Mouse (Mus musculus) MEL (cell line): ENCODE results near the gene Trhr2. TPM values are rescaled to one million over a fixed set of nuclear protein-coding genes. Genes with fewer than 3 reads are reported as not detected.

Source experiments
- DNase-seq: peaks from one replicate; pipeline ENCODE4 v3.0.0; 2011; ENCODE audit warnings: low read depth, low spot score
- H3K27ac ChIP-seq: 2 replicates; pipeline ENCODE4 v1.5.1; 2012; ENCODE audit warnings: low read depth, mild to moderate bottlenecking, control low read depth, low read length, moderate library complexity; ENCODE audit not compliant: control insufficient read depth
- H3K27me3 ChIP-seq, 2 experiments: fragments of 150-350 bp in 1 of 2; sonication (generic) in 1 of 2; 2 replicates each; pipeline ENCODE4 v1.6.1; 2012; ENCODE audit warnings: low read length in 2 of 2, mild to moderate bottlenecking in 2 of 2, improper control_type of control experiment in 1 of 2, moderate library complexity in 1 of 2; ENCODE audit not compliant: insufficient read depth in 2 of 2, control insufficient read depth in 1 of 2
- H3K36me3 ChIP-seq, 2 experiments: 2 replicates each; pipeline ENCODE4 v1.6.1; 2012 to 2014; ENCODE audit warnings: low read length in 2 of 2, improper control_type of control experiment in 1 of 2, inconsistent platforms in 1 of 2, mild to moderate bottlenecking in 1 of 2; ENCODE audit not compliant: insufficient read depth in 2 of 2, control insufficient read depth in 1 of 2
- H3K4me1 ChIP-seq, 2 experiments: fragments of 150-350 bp in 1 of 2; sonication (generic) in 1 of 2; 2 replicates each; pipeline ENCODE4 v1.6.1; 2012; ENCODE audit warnings: low read length in 2 of 2, improper control_type of control experiment in 1 of 2, mild to moderate bottlenecking in 1 of 2; ENCODE audit not compliant: insufficient read depth in 2 of 2, control insufficient read depth in 1 of 2
- H3K4me3 ChIP-seq, 2 experiments: fragments of 150-350 bp in 1 of 2; sonication (generic) in 1 of 2; 2 replicates each; pipeline ENCODE4 v1.5.1; 2012; ENCODE audit warnings: low read depth in 2 of 2, low read length in 2 of 2, mild to moderate bottlenecking in 2 of 2, moderate library complexity in 2 of 2, control low read depth in 1 of 2, improper control_type of control experiment in 1 of 2; ENCODE audit not compliant: control insufficient read depth in 1 of 2, insufficient read depth in 1 of 2
- H3K79me2 ChIP-seq: 2 replicates; pipeline ENCODE4 v1.6.1; 2012; ENCODE audit warnings: mild to moderate bottlenecking, low read length, moderate library complexity; ENCODE audit not compliant: control insufficient read depth, poor library complexity, insufficient read depth
- H3K9ac ChIP-seq: 2 replicates; pipeline ENCODE4 v1.6.1; 2012; ENCODE audit warnings: low read depth, mild to moderate bottlenecking, control low read depth, low read length, moderate library complexity; ENCODE audit not compliant: control insufficient read depth, poor library complexity, severe bottlenecking
- H3K9me3 ChIP-seq: fragments of 150-350 bp; sonication (generic); replicated peaks from 2 replicates; pipeline ENCODE4 v1.6.1; 2012; ENCODE audit warnings: mild to moderate bottlenecking, low read length, improper control_type of control experiment, moderate library complexity; ENCODE audit not compliant: insufficient read depth
- E2F4 ChIP-seq: IDR thresholded peaks from 2 replicates; pipeline ENCODE4 v1.6.1; 2011; ENCODE audit warnings: low read depth, low read length, improper control_type of control experiment, borderline replicate concordance
- EP300 ChIP-seq, 2 experiments: IDR thresholded peaks; 2 replicates each; pipeline ENCODE4 v1.6.1; 2011; ENCODE audit warnings: improper control_type of control experiment in 2 of 2, low read length in 2 of 2, low read depth in 1 of 2, mild to moderate bottlenecking in 1 of 2
- GABPA ChIP-seq: IDR thresholded peaks from 2 replicates; pipeline ENCODE4 v1.6.1; 2012; ENCODE audit warnings: low read depth, mild to moderate bottlenecking, inconsistent platforms, low read length, improper control_type of control experiment, moderate library complexity
- HCFC1 ChIP-seq: IDR thresholded peaks from 2 replicates; pipeline ENCODE4 v1.6.1; 2012; ENCODE audit warnings: low read depth, mild to moderate bottlenecking, inconsistent platforms, low read length, improper control_type of control experiment, moderate library complexity
- KAT2A ChIP-seq: conservative IDR thresholded peaks from 2 replicates; pipeline ENCODE4 v1.6.1; 2012; ENCODE audit warnings: low read depth, low read length, improper control_type of control experiment, inconsistent platforms
- MAX ChIP-seq: IDR thresholded peaks from 2 replicates; pipeline ENCODE4 v1.6.1; 2011; ENCODE audit warnings: low read length, improper control_type of control experiment
- MAZ ChIP-seq: IDR thresholded peaks from 2 replicates; pipeline ENCODE4 v1.6.1; 2012; ENCODE audit warnings: low read depth, mild to moderate bottlenecking, inconsistent platforms, low read length, improper control_type of control experiment
- NRF1 ChIP-seq: IDR thresholded peaks from 2 replicates; pipeline ENCODE4 v1.6.1; 2014; ENCODE audit warnings: low read depth, mild to moderate bottlenecking, inconsistent platforms, low read length, improper control_type of control experiment, moderate library complexity; ENCODE audit not compliant: poor library complexity, insufficient read depth, severe bottlenecking
- POLR2AphosphoS2 ChIP-seq: IDR thresholded peaks from 2 replicates; pipeline ENCODE4 v1.6.1; 2011; ENCODE audit warnings: low read length, improper control_type of control experiment
- UBTF ChIP-seq: IDR thresholded peaks from 2 replicates; pipeline ENCODE4 v1.6.1; 2012; ENCODE audit warnings: low read depth, mild to moderate bottlenecking, inconsistent platforms, low read length, improper control_type of control experiment, moderate library complexity, borderline replicate concordance; ENCODE audit not compliant: insufficient read depth
- USF1 ChIP-seq: IDR thresholded peaks from 2 replicates; pipeline ENCODE4 v1.6.1; 2014; ENCODE audit warnings: low read depth, mild to moderate bottlenecking, inconsistent platforms, low read length, improper control_type of control experiment, moderate library complexity
- USF2 ChIP-seq, 2 experiments: IDR thresholded peaks; 2 replicates each; pipeline ENCODE4 v1.6.1; 2011 to 2012; ENCODE audit warnings: improper control_type of control experiment in 2 of 2, low read length in 2 of 2, borderline replicate concordance in 1 of 2, inconsistent platforms in 1 of 2, low read depth in 1 of 2, mild to moderate bottlenecking in 1 of 2; ENCODE audit not compliant: insufficient read depth in 1 of 2
- ZKSCAN1 ChIP-seq: IDR thresholded peaks from 2 replicates; pipeline ENCODE4 v1.6.1; 2012; ENCODE audit warnings: low read depth, mild to moderate bottlenecking, inconsistent platforms, low read length, improper control_type of control experiment, moderate library complexity
- ZNF384 ChIP-seq: IDR thresholded peaks from 2 replicates; pipeline ENCODE4 v1.6.1; 2012; ENCODE audit warnings: low read depth, mild to moderate bottlenecking, inconsistent platforms, low read length, improper control_type of control experiment
- polyA plus RNA-seq, 2 experiments: library from polyadenylated mRNA; stranded (reverse) in 1 of 2; unstranded in 1 of 2; fragments of >175 nt in 1 of 2; fragments of >200 nt in 1 of 2; gene quantifications; 2 replicates each; pipeline versions ENCODE4 v1.2.1 to v1.2.4; 2012; ENCODE audit warnings: low replicate concordance in 2 of 2, low read depth in 1 of 2; ENCODE audit not compliant: insufficient read length in 2 of 2, insufficient read depth in 1 of 2, missing spikeins in 1 of 2
- total RNA-seq: library from RNA; depleted of rRNA; stranded (reverse); fragments of 300-350 nt; gene quantifications from 2 replicates; pipeline ENCODE4 v1.2.3, GENCODE M21; 2012

Gene Trhr2
- total and polyA plus RNA-seq, 3 experiments, result 0.07 to 0.12 TPM; not detected in 1

DNA sequence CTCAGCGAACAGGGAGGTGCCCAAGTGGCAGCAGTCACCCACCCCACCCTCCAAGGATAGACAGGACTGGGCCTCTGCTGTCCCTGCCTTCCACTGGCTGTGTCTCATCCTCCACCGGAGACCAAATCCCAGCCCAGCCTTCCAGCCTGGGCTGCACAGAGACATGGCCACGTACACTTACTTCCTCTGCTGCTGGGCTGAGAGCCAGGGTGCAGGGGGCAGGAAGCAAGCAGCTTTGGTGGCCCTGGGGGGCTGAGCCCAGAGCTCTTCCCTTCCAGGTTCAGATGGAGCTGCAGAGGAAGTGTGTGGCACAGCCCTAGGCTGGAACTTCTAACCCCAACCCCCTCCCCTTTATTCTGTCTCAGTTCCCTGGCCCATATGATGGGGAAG, 29.4 kb downstream of the Trhr2 start:
- no peaks in the 10 kb centered on the region for H3K27me3 ChIP-seq
- H3K4me3 ChIP-seq, result no peak overlapping the region
- H3K27ac ChIP-seq, result 0 out of 2 replicates have a peak overlapping the region, but pooled peaks have one; percentile 16

DNA sequence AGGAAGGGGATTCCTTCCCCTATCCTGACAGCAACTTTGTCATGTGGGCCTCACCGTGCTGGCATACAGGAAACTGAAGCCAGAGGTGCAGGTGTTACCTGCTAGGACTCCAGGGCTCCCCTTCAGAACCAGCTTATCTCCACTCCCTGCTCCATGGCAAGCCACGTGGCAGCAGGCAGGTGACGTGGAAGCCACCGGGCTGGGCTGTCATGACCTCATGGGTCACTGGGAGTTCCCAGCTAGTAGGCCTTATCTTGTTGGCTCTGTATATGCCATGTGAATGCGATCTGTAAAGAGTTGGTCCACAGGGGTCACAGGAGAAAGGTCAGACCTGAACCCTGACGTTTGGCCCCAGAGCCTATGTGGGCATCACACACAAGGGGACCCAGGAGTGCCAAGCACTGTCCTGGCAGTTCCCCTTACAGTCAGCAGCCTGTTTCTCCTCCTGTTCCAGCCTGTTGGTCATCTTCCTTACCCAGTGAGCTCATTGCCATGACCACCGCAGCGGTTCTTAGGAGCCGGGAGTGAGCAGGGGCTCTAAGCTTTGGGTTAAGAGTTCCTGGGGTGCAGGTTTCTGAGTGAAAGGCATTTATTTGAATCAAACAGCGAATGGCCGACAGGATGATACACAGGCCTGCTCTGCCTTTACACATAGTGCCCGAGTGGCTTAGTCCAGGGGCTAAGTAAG, 30.0 kb downstream of the Trhr2 start:
- Histone ChIP-seq H3K36me3 (peaks cover 25 to 33% of the 10 kb centered on the region in 2 experiments), H3K9me3 (no peaks in the 10 kb centered on the region), H3K79me2 (peaks cover 8% of the 10 kb centered on the region), H3K4me1 (peaks cover 4 to 18% of the 10 kb centered on the region in 2 experiments; a peak in 3 of 4 replicates)
- TF ChIP-seq NRF1 (no peak), ZNF384 (no peak), USF2 (IDR thresholded peaks at IDR 0.05; ENCODE audit: borderline replicate concordance in 1 of 2, insufficient read depth in 1 of 2, low read depth in 1 of 2, low read length in 2 of 2) (no peak), USF1 (no peak), MAX (no peak), E2F4 (no peak), HCFC1 (no peak), GABPA (no peak), UBTF (no peak), ZKSCAN1 (no peak)
- TF ChIP-seq, all 39 proteins: peak for 0
- DNase-seq, result no peak
- H3K27ac ChIP-seq, result peak overlapping the region; percentile 16; the same call in 1 of the 2 replicates
- no peak overlapping the region for H3K9ac ChIP-seq
- no peaks in the 10 kb centered on the region for H3K27me3 ChIP-seq
- no peak overlapping the region for H3K4me3 ChIP-seq

More for the DNA sequence above, 29.4 kb downstream of the Trhr2 start:
- no peaks in the 10 kb centered on the region for H3K9me3 ChIP-seq
- H3K36me3 ChIP-seq, result peaks cover 20 to 34% of the 10 kb centered on the region in 2 experiments
- no peak for DNase-seq
- no peak overlapping the region for H3K9ac ChIP-seq
- H3K79me2 ChIP-seq, result peaks cover 5% of the 10 kb centered on the region
- H3K4me1 ChIP-seq, result peaks cover 4 to 14% of the 10 kb centered on the region in 2 experiments; a peak in 3 of 4 replicates
- TF ChIP-seq EP300 (IDR thresholded peaks at IDR 0.05; ENCODE audit: low read depth in 1 of 2, low read length in 2 of 2) (0 out of 4 replicates have a peak, but pooled peaks of 1 of the 2 experiments have one; percentile 15), MAZ (peak; percentile 51; the same call in 1 of the 2 replicates), POLR2AphosphoS2 (0 out of 2 replicates have a peak, but pooled peaks have one; percentile 52), KAT2A (no peak)
